Mouse (Mus musculus): ENCODE measurements around the gene Gm26741. TPM values are rescaled to one million over a fixed set of nuclear protein-coding genes. Genes with fewer than 3 reads are reported as not detected.
"Not testable (repeated sequence)": the region's sequence is repeated elsewhere in the genome, so short reads cannot be mapped to it uniquely, and the experiment has no call there.

Gm26741 gene
- polyA plus RNA-seq (2015; fragmentation: Nextera tagmentation; extraction: Ambion mirVana), result not detected in 2 replicates

GRCm38 (mm10) chr10:52358467-52358866 is at the start of gene Gm26741:
Gene Gm26741 (plus strand): TSS chr10:52358767.
- no peak for DNase-seq (ENCODE audit: low spot score)

DNA sequence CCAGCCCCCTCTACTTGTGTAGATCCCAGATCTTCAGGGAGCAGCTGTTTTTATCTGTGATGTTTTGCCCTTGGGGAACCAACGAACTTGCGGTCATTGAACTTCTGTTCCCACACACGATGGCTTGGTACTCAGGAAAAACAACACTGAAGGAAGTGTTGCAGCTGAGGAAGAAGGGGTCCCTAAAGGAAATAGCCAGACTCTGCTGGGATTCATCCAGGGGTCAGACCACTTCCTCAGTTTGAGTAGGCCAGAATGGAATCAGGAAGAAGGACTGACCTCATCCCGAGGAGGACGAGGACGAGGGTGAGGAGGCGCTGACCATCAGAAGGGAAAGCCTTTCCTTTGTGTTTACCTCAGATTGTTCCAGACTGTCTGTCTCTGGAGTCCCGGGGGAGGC is 49.4 kb upstream of the Gm26741 start:
- no peak for DNase-seq (ENCODE audit: low spot score)

GRCm38 (mm10) chr10:52319506-52320286 is 38.9 kb upstream of the Gm26741 start:
- DNase-seq (ENCODE audit: low spot score), result no peak

DNA sequence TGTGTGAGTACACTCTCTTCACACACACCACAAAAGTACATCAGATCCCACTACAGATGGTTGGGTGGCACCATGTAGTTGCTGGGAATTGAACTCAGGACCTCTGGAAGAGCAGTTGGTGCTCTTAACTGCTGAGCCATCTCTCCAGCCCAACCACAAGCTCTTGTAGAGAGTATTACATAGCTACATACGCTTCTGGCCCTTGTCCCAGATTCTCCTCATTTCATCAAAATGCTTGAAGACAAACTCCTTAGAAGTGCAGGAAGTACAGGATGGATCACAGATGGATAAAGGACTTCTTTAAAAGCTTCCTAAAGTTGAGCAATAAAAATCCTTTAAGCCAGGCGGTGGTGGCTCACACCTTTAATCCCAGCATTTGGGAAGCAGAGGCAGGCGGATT is 36.6 kb upstream of the Gm26741 start:
- no peak for DNase-seq (ENCODE audit: low spot score)

- DNase-seq (ENCODE audit: low spot score), result peak; percentile 42
Observed at GRCm38 (mm10) chr10:52331007-52331406, 27.6 kb upstream of the Gm26741 start.

DNA sequence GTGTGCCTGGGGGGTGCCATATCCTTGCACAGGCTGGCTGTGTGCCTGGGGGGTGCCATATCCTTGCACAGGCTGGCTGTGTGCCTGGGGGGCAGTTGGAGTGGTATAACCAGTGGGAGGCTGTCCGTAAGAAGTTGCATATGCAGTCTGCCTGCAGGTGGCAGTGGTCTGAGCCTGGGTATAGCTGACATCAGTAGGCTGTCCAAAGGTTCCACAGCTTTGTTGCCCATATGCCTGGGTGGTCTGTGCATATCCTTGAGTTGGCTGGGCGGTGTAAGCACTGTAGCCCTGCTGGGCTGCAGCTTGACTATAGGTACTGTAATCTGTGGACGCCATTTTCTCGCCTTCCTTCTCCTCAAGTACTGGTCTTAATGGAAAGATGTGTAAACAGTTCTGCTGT is 15.2 kb upstream of the Gm26741 start:
- not testable (repeated sequence) for DNase-seq (ENCODE audit: low spot score)

GRCm38 (mm10) chr10:52353184-52353583 is 5.4 kb upstream of the Gm26741 start:
- DNase-seq (ENCODE audit: low spot score), result no peak

- DNase-seq (ENCODE audit: low spot score), result no peak
Observed at GRCm38 (mm10) chr10:52360241-52360735, 1.7 kb downstream of the Gm26741 start.

DNA sequence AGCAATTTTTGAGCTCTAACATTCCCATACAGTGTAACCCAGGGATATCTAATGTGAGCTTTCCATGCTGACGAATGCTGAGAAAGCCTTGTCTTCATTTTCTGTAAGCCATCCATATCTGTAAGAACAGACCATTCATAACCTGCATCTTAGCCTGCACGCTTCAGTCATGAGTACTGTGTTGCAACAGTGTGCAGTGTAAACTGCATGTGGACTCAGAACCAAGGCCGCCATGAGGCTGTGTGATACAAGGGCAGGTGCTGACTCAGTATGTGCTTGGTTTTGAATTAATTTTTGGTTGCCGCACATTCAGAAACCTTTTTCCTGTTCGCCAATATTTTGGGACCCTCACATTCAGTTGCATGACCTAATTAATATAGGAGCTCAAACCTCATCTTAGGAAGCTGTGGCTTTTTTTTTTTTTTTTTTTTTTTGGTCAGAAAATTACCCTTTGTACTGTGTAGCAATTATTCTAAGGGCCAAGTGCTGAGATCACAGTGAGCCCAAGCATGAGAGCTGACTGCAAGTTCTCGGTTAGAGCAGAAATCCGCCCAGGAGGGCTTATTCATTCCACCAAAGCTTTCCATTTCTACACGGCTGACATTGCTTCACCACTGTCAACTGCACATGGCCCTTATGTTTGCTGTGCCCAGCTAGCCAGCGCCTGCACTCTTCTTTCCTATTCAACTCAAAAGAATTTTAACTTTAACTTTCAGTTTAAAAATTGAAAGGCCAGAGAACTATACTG is 2.5 kb downstream of the Gm26741 start:
- DNase-seq (ENCODE audit: low spot score), result no peak

- DNase-seq (ENCODE audit: low spot score), result no peak
Observed at GRCm38 (mm10) chr10:52368376-52368775, 9.8 kb downstream of the Gm26741 start.

GRCm38 (mm10) chr10:52373834-52374233 is 15.3 kb downstream of the Gm26741 start:
- no peak for DNase-seq (ENCODE audit: low spot score)

DNA sequence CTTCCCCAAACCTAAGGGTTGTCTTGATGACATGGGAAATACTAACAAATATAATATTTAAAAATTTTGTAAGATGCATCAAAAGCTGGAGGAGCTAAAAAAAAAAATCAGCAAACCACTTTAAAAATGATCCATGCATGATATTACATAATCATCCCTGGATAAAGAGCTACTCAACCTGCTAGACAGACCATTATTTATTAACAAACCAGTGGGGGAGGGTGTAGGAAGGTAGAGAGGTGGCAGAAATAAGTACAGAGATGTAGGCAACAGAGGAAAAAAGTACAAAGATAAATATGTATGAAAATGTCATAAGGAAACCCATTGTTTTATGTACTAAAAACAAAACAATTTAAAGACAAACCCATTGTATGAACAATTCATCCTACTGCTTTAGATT is 16.1 kb downstream of the Gm26741 start:
- no peak for DNase-seq (ENCODE audit: low spot score)

DNA sequence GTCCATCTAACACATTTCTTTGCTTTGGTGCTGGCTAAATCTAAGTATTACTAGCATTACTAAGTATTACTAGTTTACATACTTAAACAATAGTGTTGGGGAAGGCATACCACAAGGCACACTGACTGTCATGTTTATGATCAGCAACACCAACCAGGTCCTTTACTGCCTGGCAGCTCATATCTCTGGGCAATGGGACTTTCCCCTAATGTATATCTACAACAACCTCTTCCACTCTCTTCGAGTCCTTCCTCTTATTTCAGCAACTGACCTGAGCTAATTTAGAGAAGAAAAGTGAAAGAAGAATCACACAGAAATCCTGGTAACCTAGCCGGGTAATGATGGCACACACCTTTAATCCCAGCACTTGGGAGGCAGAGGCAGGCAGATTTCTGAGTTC is 17.9 kb downstream of the Gm26741 start:
- DNase-seq (ENCODE audit: low spot score), result no peak

DNA sequence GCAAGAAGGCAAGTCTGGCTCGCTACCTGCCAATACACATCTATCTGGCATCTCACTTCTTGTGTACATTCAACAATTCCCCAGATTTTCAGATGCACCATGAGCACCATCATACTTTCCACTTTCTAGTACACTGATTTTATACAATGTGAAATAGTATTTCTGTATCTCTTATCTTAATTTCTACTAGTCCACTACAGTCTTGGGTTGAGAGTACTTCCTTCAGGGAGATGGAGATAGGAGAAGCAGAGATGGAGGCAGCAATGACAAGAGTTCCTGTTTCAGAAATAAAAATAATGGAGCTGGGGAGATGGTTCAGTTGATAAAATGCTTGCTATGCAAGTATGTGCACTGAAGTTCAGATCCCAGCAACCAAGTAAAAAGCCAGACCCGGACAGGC is 19.2 kb downstream of the Gm26741 start:
- no peak for DNase-seq (ENCODE audit: low spot score)

GRCm38 (mm10) chr10:52381321-52381801 is 22.8 kb downstream of the Gm26741 start:
- DNase-seq (ENCODE audit: low spot score), result peak; percentile 20

DNA sequence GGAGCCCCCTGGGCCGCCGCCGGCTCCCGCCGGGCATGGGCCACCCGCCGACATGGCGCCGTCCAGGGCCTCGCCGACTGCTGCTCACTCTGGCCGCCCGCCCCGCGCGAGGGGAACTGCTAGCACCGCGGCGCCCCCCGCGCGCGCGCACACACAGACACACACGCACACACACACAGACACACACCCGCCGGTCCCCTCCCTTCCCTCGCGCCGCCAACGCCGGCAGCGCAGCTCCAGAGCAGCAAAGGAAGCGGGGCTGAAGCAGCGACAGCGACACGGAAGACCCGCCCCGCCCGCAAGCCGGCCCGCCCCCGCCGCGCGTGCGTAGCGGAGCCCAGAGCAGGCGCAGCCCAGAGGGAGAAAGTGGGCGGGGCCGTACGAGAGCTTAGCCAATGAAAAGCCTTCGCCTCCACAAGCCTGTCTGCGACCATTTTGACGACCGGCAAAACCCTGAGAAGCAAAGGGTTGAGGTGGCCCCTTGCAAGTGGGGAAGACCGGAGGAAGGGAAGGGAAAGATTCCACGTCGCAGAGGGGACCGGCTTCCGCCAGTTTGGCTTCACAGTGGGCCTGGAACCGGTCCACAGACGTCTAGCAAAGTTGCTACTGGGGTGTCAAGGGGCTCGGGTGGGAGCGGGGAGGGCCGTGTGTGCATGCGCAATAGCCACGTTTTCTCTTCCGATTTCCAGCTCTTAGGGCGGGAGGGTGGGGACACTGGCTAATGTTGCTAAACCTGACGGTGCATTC is 23.5 kb downstream of the Gm26741 start, which contains the start of gene Gopc:
Gopc (minus strand) TSS at position 280 of the 747 bp plus-strand sequence.
- DNase-seq (ENCODE audit: low spot score), result peak; percentile 98

DNA sequence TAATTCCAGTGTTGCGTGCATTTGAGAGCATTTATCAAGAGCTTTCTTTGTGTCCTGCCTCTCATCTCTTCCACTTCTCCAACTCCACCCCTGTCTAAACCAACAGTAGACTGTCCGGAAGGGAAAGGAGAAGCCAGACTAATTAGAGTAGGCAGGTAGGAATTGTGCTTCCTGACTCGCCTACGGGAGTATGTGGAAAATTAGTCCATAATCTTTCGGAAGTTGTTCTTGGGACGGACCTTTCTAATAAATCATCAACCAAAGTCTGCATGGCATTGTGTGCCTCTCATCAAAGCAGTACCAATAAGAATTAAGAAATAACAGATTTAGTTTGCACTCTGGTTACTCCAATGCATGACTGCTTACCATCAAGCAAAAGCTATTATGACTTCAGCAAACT is 24.5 kb downstream of the Gm26741 start:
- DNase-seq (ENCODE audit: low spot score), result no peak

DNA sequence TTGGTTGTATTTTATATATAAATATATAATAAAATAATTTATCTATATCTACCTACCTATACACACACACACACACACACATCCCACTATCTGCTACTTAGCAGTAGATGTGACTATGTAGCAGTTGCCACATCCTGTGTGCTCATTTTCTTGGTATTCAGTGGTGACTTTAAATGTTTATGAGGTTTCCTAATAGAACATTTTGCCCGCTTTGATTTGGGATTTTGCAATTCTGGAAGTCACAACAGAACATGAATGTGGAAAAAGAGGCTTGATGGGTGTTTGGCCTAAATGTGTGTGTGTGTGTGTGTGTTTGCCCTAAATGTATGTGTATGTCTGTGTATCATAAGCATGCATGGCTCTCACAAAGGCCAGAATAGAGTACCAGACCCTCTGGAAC is 25.0 kb downstream of the Gm26741 start:
- DNase-seq (ENCODE audit: low spot score), result no peak

DNA sequence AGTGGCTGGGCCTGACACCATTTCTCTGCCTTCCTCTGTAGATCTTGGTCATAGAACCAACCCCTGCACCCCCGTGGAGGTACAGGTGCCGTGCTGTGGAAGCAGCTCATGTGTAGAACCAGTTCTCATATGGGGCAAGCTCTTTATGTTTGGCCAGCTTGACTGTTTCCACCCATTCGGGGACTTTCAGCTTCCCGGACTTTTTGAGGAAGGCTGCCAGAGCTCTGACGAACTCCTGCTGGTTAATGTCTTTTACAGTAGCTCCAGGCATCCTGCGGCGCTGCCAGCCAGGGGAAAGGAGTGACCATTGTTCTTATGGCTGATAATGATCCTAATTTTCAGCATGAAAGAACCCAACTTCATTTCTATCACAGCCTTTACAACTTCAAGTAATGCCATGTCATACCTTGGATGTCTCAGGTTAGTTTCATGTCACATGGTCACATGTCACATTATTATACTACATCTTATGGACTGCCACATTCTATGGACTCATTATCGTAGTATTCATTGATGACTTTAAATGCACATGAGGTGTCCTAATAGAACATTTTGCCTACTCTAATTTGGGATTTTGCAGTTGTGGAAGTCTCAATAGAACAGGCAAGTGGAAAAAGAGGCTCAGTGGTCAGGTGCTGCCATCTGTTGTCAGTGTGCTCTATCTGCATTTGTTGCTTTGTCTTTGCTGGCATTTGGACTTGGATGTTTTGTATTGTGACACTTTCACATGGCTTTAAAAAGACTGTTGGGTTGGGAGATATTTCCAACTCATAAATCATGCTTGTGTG is 26.4 kb downstream of the Gm26741 start:
- DNase-seq (ENCODE audit: low spot score), result peak; percentile 48

DNA sequence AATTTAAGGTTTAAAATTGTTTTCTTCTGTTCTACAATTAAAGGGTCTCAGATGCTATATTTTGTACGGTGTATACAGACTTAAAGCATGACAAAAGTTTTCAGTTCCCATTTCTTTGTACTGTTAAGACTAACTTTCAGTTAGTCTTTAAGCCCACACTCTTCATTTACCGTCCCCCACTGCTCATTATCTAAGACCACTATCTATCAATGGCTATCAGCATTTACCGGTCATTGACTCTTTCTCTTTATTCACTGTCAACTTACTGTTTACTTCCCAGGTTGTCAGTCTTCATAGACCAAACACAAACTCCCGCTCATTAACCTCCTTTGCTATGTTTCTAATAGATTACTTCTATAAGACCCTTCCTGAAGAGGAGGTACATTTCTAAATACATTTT is 28.6 kb downstream of the Gm26741 start:
- DNase-seq (ENCODE audit: low spot score), result no peak

Data from thymus, postnatal 0 days (tissue).